Mouse (Mus musculus) liver, embryonic 13.5 days (tissue): ENCODE results near the gene Fgfr3. TPM values are rescaled to one million over a fixed set of nuclear protein-coding genes. Genes with fewer than 3 reads are reported as not detected.

Source experiments
- ATAC-seq: fragments of 200-750 bp; cut with Nextera tagmentation; 2 replicates; pipeline ENCODE4 v1.8.0; 2017; ENCODE audit warnings: low read depth, mild to moderate bottlenecking, moderate number of reproducible peaks, moderate library complexity
- DNase-seq: peaks from one replicate; pipeline ENCODE4 v3.0.0; 2022
- H3K27ac ChIP-seq: fragments of 300-500 bp; sonication (generic); 2 replicates; pipeline ENCODE4 v1.5.1; 2015; ENCODE audit warnings: moderate library complexity, mild to moderate bottlenecking, inconsistent platforms
- H3K27me3 ChIP-seq: fragments of 300-500 bp; sonication (generic); 2 replicates; pipeline ENCODE4 v1.6.1; 2015; ENCODE audit warnings: mild to moderate bottlenecking, inconsistent platforms
- H3K36me3 ChIP-seq: fragments of 300-500 bp; sonication (generic); 2 replicates; pipeline ENCODE4 v1.6.1; 2015; ENCODE audit warnings: mild to moderate bottlenecking, inconsistent platforms
- H3K4me1 ChIP-seq: fragments of 300-500 bp; sonication (generic); replicated peaks from 2 replicates; pipeline ENCODE4 v1.6.1; 2015; ENCODE audit warnings: inconsistent platforms
- H3K4me2 ChIP-seq: fragments of 300-500 bp; sonication (generic); 2 replicates; pipeline ENCODE4 v1.6.1; 2015; ENCODE audit warnings: inconsistent platforms, mild to moderate bottlenecking, moderate library complexity
- H3K4me3 ChIP-seq: fragments of 300-500 bp; sonication (generic); replicated peaks from 2 replicates; pipeline ENCODE4 v1.5.1; 2015; ENCODE audit warnings: mild to moderate bottlenecking, inconsistent platforms
- H3K9ac ChIP-seq: fragments of 300-500 bp; sonication (generic); 2 replicates; pipeline ENCODE4 v1.6.1; 2015; ENCODE audit warnings: mild to moderate bottlenecking, inconsistent platforms
- H3K9me3 ChIP-seq: fragments of 300-500 bp; sonication (generic); replicated peaks from 2 replicates; pipeline ENCODE4 v1.6.1; 2016; ENCODE audit warnings: inconsistent platforms
- WGBS: fragments of 180-500 bp; shearing (Covaris S2); methylation state at CpG from one replicate; pipeline ENCODE4 v1.1.7; 2015; ENCODE audit not compliant: insufficient replicate concordance; 5-methylcytosine and 5-hydroxymethylcytosine counted together
- polyA plus RNA-seq: library from polyadenylated mRNA; unstranded; fragments of >200 nt; fragmentation: Nextera tagmentation; extraction: Ambion mirVana; gene quantifications from 2 replicates; pipeline ENCODE4 v1.2.1, GENCODE M21; 2015

Fgfr3 gene
- polyA plus RNA-seq, 1 experiment from 2014 or later = 1.7 TPM

DNA sequence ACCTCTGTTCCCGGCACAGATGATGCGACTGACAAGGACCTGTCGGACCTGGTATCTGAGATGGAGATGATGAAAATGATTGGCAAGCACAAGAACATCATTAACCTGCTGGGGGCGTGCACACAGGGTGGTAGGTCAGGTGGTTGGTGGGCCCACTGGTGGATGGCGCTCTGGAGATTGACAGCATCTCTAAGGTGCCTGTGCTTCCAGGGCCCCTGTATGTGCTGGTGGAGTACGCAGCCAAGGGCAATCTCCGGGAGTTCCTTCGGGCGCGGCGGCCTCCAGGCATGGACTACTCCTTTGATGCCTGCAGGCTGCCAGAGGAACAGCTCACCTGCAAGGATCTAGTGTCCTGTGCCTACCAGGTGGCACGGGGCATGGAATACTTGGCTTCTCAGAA, 12.4 kb downstream of the Fgfr3 start:
- Histone ChIP-seq H3K36me3 (peaks cover 29% of the 10 kb centered on the region), H3K4me2 (no peak overlapping the region), H3K4me1 (0 out of 2 replicates have a peak, but pooled peaks cover 2% of the 10 kb centered on the region), H3K9me3 (no peaks in the 10 kb centered on the region), H3K27me3 (no peaks in the 10 kb centered on the region; the same call in 1 of the 2 replicates), H3K9ac (no peak overlapping the region), H3K4me3 (no peak overlapping the region), H3K27ac (no peak overlapping the region)
- 75% methylated on average over 12 of the region's 12 CpGs for WGBS
- DNase-seq = no peak
- ATAC-seq = no peak

DNA sequence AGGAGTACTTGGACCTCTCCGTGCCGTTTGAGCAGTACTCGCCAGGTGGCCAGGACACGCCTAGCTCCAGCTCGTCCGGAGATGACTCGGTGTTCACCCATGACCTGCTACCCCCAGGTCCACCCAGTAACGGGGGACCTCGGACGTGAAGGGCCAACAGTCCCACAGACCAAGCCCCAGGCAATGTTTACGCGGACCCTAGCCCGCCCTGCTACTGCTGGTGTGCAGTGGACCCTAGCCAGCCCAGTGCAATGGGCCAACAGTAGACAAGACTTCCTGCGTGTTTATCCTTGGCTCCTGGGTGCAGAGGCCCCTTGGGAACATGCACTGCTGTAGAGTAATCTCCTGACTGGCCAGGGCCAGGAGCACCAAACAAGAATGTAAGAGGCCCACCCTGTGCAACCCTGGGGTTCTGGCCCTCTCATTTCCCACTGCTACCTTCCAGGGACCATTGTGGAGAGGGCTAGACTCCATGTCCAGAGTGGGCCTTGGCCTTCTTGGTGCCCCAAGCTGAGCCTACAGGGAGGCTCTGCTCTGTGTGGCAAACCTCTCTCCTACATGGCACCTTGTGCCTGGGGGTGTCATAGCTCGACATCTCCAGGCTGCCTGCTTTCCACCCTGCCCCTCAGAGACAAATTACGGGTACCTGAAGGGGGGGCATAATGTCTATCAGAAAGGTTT, 14.1 kb downstream of the Fgfr3 start:
- no peak for ATAC-seq
- no peak for DNase-seq
- Histone ChIP-seq H3K27me3 (no peaks in the 10 kb centered on the region; the same call in 1 of the 2 replicates), H3K4me3 (no peak overlapping the region), H3K27ac (no peak overlapping the region), H3K9ac (no peak overlapping the region), H3K9me3 (no peaks in the 10 kb centered on the region), H3K36me3 (peaks cover 26% of the 10 kb centered on the region), H3K4me1 (0 out of 2 replicates have a peak, but pooled peaks cover 2% of the 10 kb centered on the region), H3K4me2 (no peak overlapping the region)
- 76% methylated on average over 16 of the region's 16 CpGs for WGBS

DNA sequence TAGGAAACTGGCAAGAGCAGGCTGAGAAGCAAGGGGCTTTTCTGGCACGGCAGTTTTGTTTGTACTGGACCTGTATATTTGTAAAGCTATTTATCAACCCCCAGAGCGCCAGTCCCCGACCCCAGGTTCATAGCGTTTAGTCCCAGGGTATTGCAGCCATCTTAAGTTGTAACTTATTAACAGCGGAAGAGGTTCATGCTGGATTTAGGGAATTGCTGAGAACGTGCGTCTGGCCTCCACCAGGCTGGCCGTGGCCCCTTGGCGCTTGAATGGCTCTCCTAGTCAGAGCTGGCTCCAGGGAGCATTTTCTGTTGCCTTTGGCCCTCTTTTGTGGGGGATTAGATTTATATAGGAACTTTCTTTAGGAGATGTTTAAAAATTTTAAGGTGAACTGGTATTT, 14.8 kb downstream of the Fgfr3 start:
- H3K36me3 ChIP-seq = peaks cover 23% of the 10 kb centered on the region
- 75% methylated on average over 9 of the region's 9 CpGs for WGBS

DNA sequence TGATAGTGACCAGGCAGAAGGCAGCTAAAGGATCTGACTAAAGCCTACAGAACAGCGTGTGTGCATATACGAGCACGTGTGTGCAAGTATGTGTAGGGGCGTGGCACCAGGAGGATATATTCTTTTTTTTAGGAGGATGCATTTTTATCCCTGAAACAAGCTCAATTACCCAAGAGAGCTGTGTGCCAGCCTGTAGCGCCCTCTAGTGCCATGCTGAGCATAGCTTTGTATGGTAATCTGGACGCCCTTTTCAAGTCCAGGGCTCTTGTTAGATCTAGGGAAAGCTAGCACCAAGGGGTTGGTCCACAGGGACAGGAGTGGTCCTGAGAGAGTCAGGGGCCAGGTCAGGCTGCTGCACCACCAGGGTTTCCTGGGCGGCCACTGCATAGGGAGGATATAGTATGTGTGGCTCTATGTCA, 16.4 kb downstream of the Fgfr3 start:
- peaks cover 32% of the 10 kb centered on the region for H3K36me3 ChIP-seq
- no peak for ATAC-seq
- no peaks in the 10 kb centered on the region for H3K27me3 ChIP-seq
- 22% methylated on average over 7 of the region's 7 CpGs for WGBS
- no peak overlapping the region for H3K27ac ChIP-seq
- DNase-seq = peak; percentile 41
- no peak overlapping the region for H3K9ac ChIP-seq
- H3K4me1 ChIP-seq = 0 out of 2 replicates have a peak, but pooled peaks cover 2% of the 10 kb centered on the region
- H3K4me3 ChIP-seq = no peak overlapping the region
- no peak overlapping the region for H3K4me2 ChIP-seq
- no peaks in the 10 kb centered on the region for H3K9me3 ChIP-seq

More for the DNA sequence above, 14.8 kb downstream of the Fgfr3 start:
- no peaks in the 10 kb centered on the region for H3K9me3 ChIP-seq
- no peak overlapping the region for H3K4me2 ChIP-seq
- 0 out of 2 replicates have a peak, but pooled peaks cover 2% of the 10 kb centered on the region for H3K4me1 ChIP-seq
- no peak overlapping the region for H3K9ac ChIP-seq
- ATAC-seq (no peak), DNase-seq (no peak)
- no peak overlapping the region for H3K27ac ChIP-seq
- no peak overlapping the region for H3K4me3 ChIP-seq
- no peaks in the 10 kb centered on the region for H3K27me3 ChIP-seq

DNA sequence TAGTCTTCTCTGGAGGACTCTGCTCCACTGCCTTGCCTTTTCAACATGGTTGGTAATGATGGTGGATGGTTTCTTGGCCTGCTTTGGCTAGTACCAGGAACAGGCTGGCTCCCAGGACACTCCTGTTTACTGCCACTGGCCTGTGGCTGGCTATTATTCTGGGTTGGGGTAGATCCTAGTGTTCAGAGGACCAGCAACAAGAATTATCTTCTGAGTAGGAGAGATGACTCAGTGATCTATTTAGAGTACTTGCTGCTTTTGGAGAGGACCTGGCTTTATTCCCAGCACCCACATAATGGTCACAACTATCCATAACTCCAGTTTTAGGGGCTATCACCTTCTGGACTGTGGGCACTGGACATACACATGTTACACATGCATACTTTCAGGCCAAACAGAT, 16.9 kb downstream of the Fgfr3 start:
- no peaks in the 10 kb centered on the region for H3K27me3 ChIP-seq
- H3K4me1 ChIP-seq = 0 out of 2 replicates have a peak, but pooled peaks cover 2% of the 10 kb centered on the region
- no peak overlapping the region for H3K4me2 ChIP-seq
- ATAC-seq (no peak), DNase-seq (no peak)
- H3K9ac ChIP-seq = no peak overlapping the region
- H3K27ac ChIP-seq = no peak overlapping the region
- no peak overlapping the region for H3K4me3 ChIP-seq
- H3K9me3 ChIP-seq = no peaks in the 10 kb centered on the region
- H3K36me3 ChIP-seq = peaks cover 34% of the 10 kb centered on the region

DNA sequence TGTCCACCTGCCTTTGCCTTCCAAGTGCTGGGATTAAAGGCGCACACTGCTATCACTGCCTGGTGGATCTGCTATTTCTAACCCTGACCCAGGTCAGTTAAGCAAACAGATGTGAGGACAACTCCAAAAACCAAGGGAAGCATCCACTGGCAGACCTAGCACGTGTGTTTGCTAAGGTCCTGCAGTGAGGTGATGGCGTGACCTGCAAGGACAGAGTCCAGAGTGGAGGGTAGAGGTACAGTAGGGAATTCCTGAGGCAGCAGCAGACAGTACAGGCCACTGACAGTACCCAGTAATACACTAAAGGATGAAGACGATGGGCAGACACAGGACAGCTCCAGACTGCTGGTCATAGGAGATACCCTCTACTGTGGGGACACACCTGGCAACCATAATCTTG, 19.1 kb downstream of the Fgfr3 start:
- Histone ChIP-seq H3K4me2 (no peak overlapping the region), H3K4me3 (no peak overlapping the region), H3K36me3 (peaks cover 39% of the 10 kb centered on the region), H3K27me3 (no peaks in the 10 kb centered on the region), H3K9me3 (no peaks in the 10 kb centered on the region), H3K27ac (no peak overlapping the region), H3K4me1 (0 out of 2 replicates have a peak, but pooled peaks cover 2% of the 10 kb centered on the region), H3K9ac (no peak overlapping the region)
- 68% methylated on average over 4 of the region's 4 CpGs for WGBS
- ATAC-seq = peak; percentile 77
- no peak for DNase-seq

DNA sequence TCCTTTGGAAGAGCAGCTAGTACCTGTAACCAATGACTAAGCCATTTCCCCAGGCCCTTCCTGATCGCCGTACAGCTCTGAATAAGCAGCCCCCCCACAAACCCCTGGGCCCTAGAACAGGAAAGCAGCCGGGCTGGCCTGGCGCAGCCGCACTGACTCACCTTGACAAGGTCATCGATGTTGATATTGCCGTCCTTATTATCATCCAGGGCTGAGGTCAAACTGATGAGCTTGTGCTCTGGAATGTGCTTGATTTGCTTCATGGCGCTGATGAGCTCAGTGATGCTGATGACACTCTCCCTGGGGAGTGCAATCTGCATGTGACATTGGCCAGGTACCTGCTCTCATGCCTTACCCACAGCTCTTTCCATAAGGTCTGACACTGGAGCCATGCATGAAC, 22.0 kb downstream of the Fgfr3 start:
- DNase-seq (no peak), ATAC-seq (no peak)
- Histone ChIP-seq H3K27ac (no peak overlapping the region; the same call in 1 of the 2 replicates), H3K9ac (no peak overlapping the region), H3K4me3 (no peak overlapping the region), H3K4me1 (no peaks in the 10 kb centered on the region), H3K36me3 (peaks cover 65% of the 10 kb centered on the region), H3K27me3 (no peaks in the 10 kb centered on the region), H3K9me3 (no peaks in the 10 kb centered on the region), H3K4me2 (no peak overlapping the region)
- WGBS = 86% methylated on average over 8 of the region's 8 CpGs

DNA sequence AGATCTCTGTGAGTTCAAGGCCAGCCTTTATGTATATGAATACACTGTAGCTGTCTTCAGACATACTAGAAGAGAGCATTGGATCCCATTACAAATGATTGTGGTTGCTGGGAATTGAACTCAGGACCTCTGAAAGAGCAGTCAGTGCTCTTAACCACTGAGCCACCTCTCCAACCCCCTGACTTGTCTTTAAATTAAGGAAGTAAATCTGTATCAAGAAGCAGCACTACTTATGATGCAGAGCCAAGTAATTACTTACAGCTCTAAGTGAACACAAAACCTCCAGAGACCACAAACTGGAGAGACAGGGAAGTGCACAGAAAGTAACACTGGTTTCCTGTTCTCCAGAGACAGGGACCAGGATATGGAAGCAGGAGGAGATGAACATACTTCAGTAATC, 55.7 kb downstream of the Fgfr3 start:
- H3K4me1 ChIP-seq = peaks cover 35% of the 10 kb centered on the region
- no peaks in the 10 kb centered on the region for H3K9me3 ChIP-seq
- peaks cover 31% of the 10 kb centered on the region for H3K36me3 ChIP-seq
- ATAC-seq = no peak
- H3K4me2 ChIP-seq = no peak overlapping the region
- no peaks in the 10 kb centered on the region for H3K27me3 ChIP-seq
- DNase-seq = no peak
- no peak overlapping the region for H3K27ac ChIP-seq
- no peak overlapping the region for H3K4me3 ChIP-seq
- no peak overlapping the region for H3K9ac ChIP-seq

DNA sequence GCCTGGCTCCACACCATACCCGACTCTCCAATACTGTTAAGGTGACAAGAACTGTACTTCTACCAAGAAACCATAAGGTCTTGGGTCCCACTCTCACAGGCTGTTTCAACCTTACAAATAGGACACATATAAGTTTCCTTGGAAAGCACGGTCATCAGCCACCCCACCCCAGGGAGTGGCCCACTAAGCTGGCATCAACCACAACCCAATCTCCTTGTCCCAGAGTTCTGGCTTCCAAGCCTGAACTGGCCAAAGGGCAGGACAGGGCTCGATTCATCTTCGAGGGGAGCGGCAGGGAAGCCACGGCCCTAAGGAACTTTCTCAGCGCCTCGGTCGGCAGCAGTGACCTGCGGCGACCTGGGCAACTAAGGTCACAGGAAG, 60.5 kb downstream of the Fgfr3 start:
- Histone ChIP-seq H3K27ac (0 out of 2 replicates have a peak overlapping the region, but pooled peaks have one; percentile 61), H3K4me1 (peaks cover 43% of the 10 kb centered on the region), H3K36me3 (peaks cover 13% of the 10 kb centered on the region), H3K27me3 (no peaks in the 10 kb centered on the region), H3K4me3 (peak overlapping the region; percentile 77), H3K9ac (peak overlapping the region; percentile 83), H3K9me3 (no peaks in the 10 kb centered on the region), H3K4me2 (peak overlapping the region; percentile 74)
- WGBS = 4% methylated on average over 11 of the region's 11 CpGs
- DNase-seq (no peak), ATAC-seq (peak; percentile 24)

DNA sequence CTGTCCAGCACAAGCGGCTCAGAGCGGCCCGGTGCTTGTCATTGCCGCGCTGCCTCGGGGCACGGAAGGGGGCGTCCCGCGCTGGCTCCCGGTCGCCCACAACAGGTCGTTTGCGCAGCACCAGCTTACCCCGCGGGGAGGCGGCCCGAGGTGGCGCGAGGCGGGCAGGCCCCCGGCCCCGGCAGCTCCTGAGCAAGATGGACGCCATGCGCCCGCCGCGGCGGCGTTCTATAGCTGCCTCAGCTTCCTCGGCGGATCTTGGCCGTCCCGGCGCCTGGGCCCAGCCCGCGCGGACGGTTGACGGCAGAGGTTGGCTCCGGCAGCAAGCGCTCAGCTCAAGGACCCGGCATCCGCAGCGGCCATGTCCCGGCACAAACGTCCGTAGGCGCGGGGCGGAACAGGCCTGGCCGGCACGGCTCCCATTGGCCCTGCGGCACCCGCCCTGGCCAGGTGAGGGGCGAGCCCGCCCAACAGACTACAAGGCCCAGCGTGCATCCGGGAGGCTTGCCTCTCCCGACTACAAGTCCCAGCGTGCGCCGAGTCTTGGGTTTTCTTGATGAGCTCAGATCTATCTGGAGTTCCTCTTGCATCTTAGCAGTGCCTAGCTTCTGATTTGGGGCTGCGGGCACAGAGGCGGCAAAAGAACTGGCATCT, 61.0 kb downstream of the Fgfr3 start, which contains the start of gene Letm1:
TSS of gene Letm1 (minus strand) at position 473 of the 654 bp plus-strand sequence.
- H3K9ac ChIP-seq = peak within 1 kb of the TSS; percentile 83
- peak within 1 kb of the TSS; percentile 61 for H3K27ac ChIP-seq
- H3K27me3 ChIP-seq = no peaks in the 10 kb centered on the region
- H3K4me1 ChIP-seq = peaks cover 43% of the 10 kb centered on the region
- ATAC-seq (peak; percentile 100), DNase-seq (peak; percentile 88)
- under 1% methylated on average over 64 of the region's 65 CpGs for WGBS
- peak within 1 kb of the TSS; percentile 77 for H3K4me3 ChIP-seq
- H3K9me3 ChIP-seq = no peaks in the 10 kb centered on the region
- peaks cover 9% of the 10 kb centered on the region for H3K36me3 ChIP-seq
- peak within 1 kb of the TSS; percentile 74 for H3K4me2 ChIP-seq

DNA sequence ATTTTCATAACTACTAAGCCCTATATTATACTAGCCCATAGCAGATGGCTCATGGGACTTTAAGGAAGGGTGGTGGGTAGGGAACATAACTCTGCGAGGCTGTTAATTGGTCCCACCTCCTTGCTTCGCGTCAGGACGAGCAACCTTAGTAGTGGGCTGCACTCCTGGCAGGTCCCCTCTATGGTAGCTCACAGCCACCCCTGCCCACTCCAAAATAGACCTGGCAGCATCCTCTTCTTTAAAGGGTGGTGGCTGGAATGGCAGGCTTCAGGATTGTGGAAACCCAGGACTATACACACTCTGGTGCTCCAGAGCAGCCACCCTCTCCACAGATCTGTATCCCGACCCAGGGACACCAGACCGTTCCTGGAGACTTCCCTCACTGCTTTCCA, 61.5 kb downstream of the Fgfr3 start:
- WGBS = 8% methylated on average over 6 of the region's 6 CpGs
- Histone ChIP-seq H3K9me3 (no peaks in the 10 kb centered on the region), H3K9ac (peak overlapping the region; percentile 83), H3K27ac (no peak overlapping the region), H3K4me3 (peak overlapping the region; percentile 77), H3K36me3 (peaks cover 5% of the 10 kb centered on the region; the same call in 1 of the 2 replicates), H3K4me1 (peaks cover 43% of the 10 kb centered on the region), H3K27me3 (no peaks in the 10 kb centered on the region), H3K4me2 (peak overlapping the region; percentile 74)
- DNase-seq (no peak), ATAC-seq (no peak)
